Mouse (Mus musculus): ENCODE results near the gene Abca5. TPM values are rescaled to one million over a fixed set of nuclear protein-coding genes. Genes with fewer than 3 reads are reported as not detected.

Abca5 gene
- 8.7 TPM in 2 replicates for polyA plus RNA-seq (2015; fragmentation: Nextera tagmentation; extraction: Ambion mirVana)

- H3K4me1 ChIP-seq (replicated peaks) = peaks cover 6% of the 10 kb centered on the region; the same call in 1 of the 2 replicates
- peak within 1 kb of the TSS; percentile 83 for H3K4me2 ChIP-seq
- H3K27ac ChIP-seq = peak within 1 kb of the TSS; percentile 78; the same call in 1 of the 2 replicates
- H3K9ac ChIP-seq = peak within 1 kb of the TSS; percentile 82
- H3K36me3 ChIP-seq = no peaks in the 10 kb centered on the region
- peak within 1 kb of the TSS; percentile 75 for H3K4me3 ChIP-seq
- under 1% methylated on average over 92 of the region's 95 CpGs for WGBS
- no peaks in the 10 kb centered on the region for H3K9me3 ChIP-seq
- 0 out of 2 replicates have a peak, but pooled peaks cover 3% of the 10 kb centered on the region for H3K27me3 ChIP-seq
- peak; percentile 92 for ATAC-seq (ENCODE audit: low FRiP score)
Measured at GRCm38 (mm10) chr11:110337289-110338245, at the start of gene Abca5. Gene Abca5 (minus strand): TSS chr11:110337716.

GRCm38 (mm10) chr11:110385487-110385886 lies 48.0 kb upstream of the Abca5 start:
- ATAC-seq (ENCODE audit: low FRiP score) = no peak
- WGBS = 90% methylated on average over 2 of the region's 2 CpGs
- H3K27ac ChIP-seq = no peak overlapping the region

GRCm38 (mm10) chr11:110380310-110380668 lies 42.8 kb upstream of the Abca5 start:
- Histone ChIP-seq H3K9me3 (no peaks in the 10 kb centered on the region), H3K4me2 (peak overlapping the region; percentile 57), H3K9ac (no peak overlapping the region), H3K36me3 (no peaks in the 10 kb centered on the region), H3K4me1 (replicated peaks) (peaks cover 11% of the 10 kb centered on the region), H3K27me3 (0 out of 2 replicates have a peak, but pooled peaks cover 12% of the 10 kb centered on the region), H3K4me3 (peak overlapping the region; percentile 25), H3K27ac (no peak overlapping the region)
- 42% methylated on average over 15 of the region's 15 CpGs for WGBS
- ATAC-seq (ENCODE audit: low FRiP score) = no peak

More at GRCm38 (mm10) chr11:110385487-110385886, 48.0 kb upstream of the Abca5 start:
- H3K4me3 ChIP-seq = no peak overlapping the region
- H3K9me3 ChIP-seq = no peaks in the 10 kb centered on the region
- no peak overlapping the region for H3K4me2 ChIP-seq
- 0 out of 2 replicates have a peak, but pooled peaks cover 4% of the 10 kb centered on the region for H3K27me3 ChIP-seq
- peaks cover under 1% of the 10 kb centered on the region; the same call in 1 of the 2 replicates for H3K4me1 ChIP-seq (replicated peaks)
- H3K36me3 ChIP-seq = no peaks in the 10 kb centered on the region
- no peak overlapping the region for H3K9ac ChIP-seq

- Histone ChIP-seq H3K27ac (no peak overlapping the region), H3K27me3 (0 out of 2 replicates have a peak, but pooled peaks cover 12% of the 10 kb centered on the region), H3K4me2 (peak overlapping the region; percentile 57), H3K4me3 (peak overlapping the region; percentile 25), H3K9ac (0 out of 2 replicates have a peak overlapping the region, but pooled peaks have one; percentile 8), H3K36me3 (no peaks in the 10 kb centered on the region), H3K9me3 (no peaks in the 10 kb centered on the region), H3K4me1 (replicated peaks) (peaks cover 11% of the 10 kb centered on the region)
- 15% methylated on average over 20 of the region's 20 CpGs for WGBS
- no peak for ATAC-seq (ENCODE audit: low FRiP score)
Measured at GRCm38 (mm10) chr11:110379661-110380309, 42.3 kb upstream of the Abca5 start.

GRCm38 (mm10) chr11:110374036-110374435 lies 36.5 kb upstream of the Abca5 start:
- no peak for ATAC-seq (ENCODE audit: low FRiP score)

GRCm38 (mm10) chr11:110372266-110372954 lies 34.9 kb upstream of the Abca5 start:
- H3K4me2 ChIP-seq = no peak overlapping the region
- H3K27ac ChIP-seq = no peak overlapping the region
- 85% methylated on average over 15 of the region's 15 CpGs for WGBS
- H3K9me3 ChIP-seq = no peaks in the 10 kb centered on the region
- no peak overlapping the region for H3K4me3 ChIP-seq
- no peaks in the 10 kb centered on the region for H3K4me1 ChIP-seq (replicated peaks)
- no peak for ATAC-seq (ENCODE audit: low FRiP score)
- no peak overlapping the region for H3K9ac ChIP-seq
- no peaks in the 10 kb centered on the region for H3K27me3 ChIP-seq
- no peaks in the 10 kb centered on the region for H3K36me3 ChIP-seq

More at GRCm38 (mm10) chr11:110374036-110374435, 36.5 kb upstream of the Abca5 start:
- no peak overlapping the region for H3K4me2 ChIP-seq
- H3K4me3 ChIP-seq = no peak overlapping the region
- H3K36me3 ChIP-seq = no peaks in the 10 kb centered on the region
- H3K27me3 ChIP-seq = no peaks in the 10 kb centered on the region
- H3K4me1 ChIP-seq (replicated peaks) = no peaks in the 10 kb centered on the region
- no peak overlapping the region for H3K27ac ChIP-seq
- H3K9me3 ChIP-seq = no peaks in the 10 kb centered on the region
- H3K9ac ChIP-seq = no peak overlapping the region
- whole genome bisulfite sequencing = 87% methylated on average over 9 of the region's 9 CpGs

GRCm38 (mm10) chr11:110371827-110372226 lies 34.3 kb upstream of the Abca5 start:
- H3K4me2 ChIP-seq = no peak overlapping the region
- H3K9ac ChIP-seq = no peak overlapping the region
- no peak overlapping the region for H3K4me3 ChIP-seq
- no peaks in the 10 kb centered on the region for H3K36me3 ChIP-seq
- H3K27ac ChIP-seq = no peak overlapping the region
- whole genome bisulfite sequencing = 77% methylated on average over 8 of the region's 8 CpGs
- H3K9me3 ChIP-seq = no peaks in the 10 kb centered on the region
- H3K27me3 ChIP-seq = no peaks in the 10 kb centered on the region
- H3K4me1 ChIP-seq (replicated peaks) = no peaks in the 10 kb centered on the region
- no peak for ATAC-seq (ENCODE audit: low FRiP score)

GRCm38 (mm10) chr11:110369312-110370019 lies 31.9 kb upstream of the Abca5 start:
- H3K9ac ChIP-seq = no peak overlapping the region
- H3K4me3 ChIP-seq = no peak overlapping the region
- no peak overlapping the region for H3K27ac ChIP-seq
- H3K36me3 ChIP-seq = no peaks in the 10 kb centered on the region
- H3K4me2 ChIP-seq = no peak overlapping the region
- 24% methylated on average over 15 of the region's 15 CpGs for WGBS
- H3K27me3 ChIP-seq = no peaks in the 10 kb centered on the region
- no peak for ATAC-seq (ENCODE audit: low FRiP score)
- H3K9me3 ChIP-seq = no peaks in the 10 kb centered on the region
- H3K4me1 ChIP-seq (replicated peaks) = no peaks in the 10 kb centered on the region

GRCm38 (mm10) chr11:110367638-110368037 lies 30.1 kb upstream of the Abca5 start:
- 96% methylated on average over 13 of the region's 13 CpGs for WGBS
- H3K27ac ChIP-seq = no peak overlapping the region
- no peak for ATAC-seq (ENCODE audit: low FRiP score)
- H3K36me3 ChIP-seq = no peaks in the 10 kb centered on the region
- no peaks in the 10 kb centered on the region for H3K27me3 ChIP-seq
- no peak overlapping the region for H3K4me3 ChIP-seq
- no peak overlapping the region for H3K4me2 ChIP-seq
- H3K4me1 ChIP-seq (replicated peaks) = no peaks in the 10 kb centered on the region
- no peak overlapping the region for H3K9ac ChIP-seq
- no peaks in the 10 kb centered on the region for H3K9me3 ChIP-seq

- H3K9me3 ChIP-seq = no peaks in the 10 kb centered on the region
- no peak overlapping the region for H3K9ac ChIP-seq
- no peaks in the 10 kb centered on the region for H3K27me3 ChIP-seq
- H3K4me1 ChIP-seq (replicated peaks) = no peaks in the 10 kb centered on the region
- ATAC-seq (ENCODE audit: low FRiP score) = no peak
- no peak overlapping the region for H3K4me2 ChIP-seq
- H3K27ac ChIP-seq = no peak overlapping the region
- H3K36me3 ChIP-seq = no peaks in the 10 kb centered on the region
- H3K4me3 ChIP-seq = no peak overlapping the region
- 82% methylated on average over 3 of the region's 3 CpGs for WGBS
Measured at GRCm38 (mm10) chr11:110366902-110367301, 29.4 kb upstream of the Abca5 start.

- H3K4me3 ChIP-seq = no peak overlapping the region
- no peaks in the 10 kb centered on the region for H3K36me3 ChIP-seq
- H3K27ac ChIP-seq = no peak overlapping the region
- H3K9ac ChIP-seq = no peak overlapping the region
- WGBS = 80% methylated on average over 3 of the region's 3 CpGs
- no peaks in the 10 kb centered on the region for H3K9me3 ChIP-seq
- H3K4me1 ChIP-seq (replicated peaks) = no peaks in the 10 kb centered on the region
- H3K27me3 ChIP-seq = no peaks in the 10 kb centered on the region
- ATAC-seq (ENCODE audit: low FRiP score) = no peak
- no peak overlapping the region for H3K4me2 ChIP-seq
Measured at GRCm38 (mm10) chr11:110365016-110365415, 27.5 kb upstream of the Abca5 start.
